Mouse (Mus musculus) forebrain, embryonic 14.5 days (tissue): ENCODE measurements around the gene Klhl3. TPM values are rescaled to one million over a fixed set of nuclear protein-coding genes. Genes with fewer than 3 reads are reported as not detected.

ENCODE experiments used
- ATAC-seq: fragments of 200-750 bp; cut with Nextera tagmentation; 2 replicates; pipeline ENCODE4 v1.8.0; 2017; ENCODE audit warnings: mild to moderate bottlenecking, moderate library complexity
- DNase-seq: peaks from one replicate; pipeline ENCODE4 v3.0.0-alpha.2; 2015; ENCODE audit warnings: low spot score
- H3K27ac ChIP-seq: fragments of 300-500 bp; sonication (generic); 2 replicates; pipeline ENCODE4 v1.5.1; 2014; ENCODE audit warnings: low read depth, mild to moderate bottlenecking, control low read depth, low read length, moderate library complexity
- H3K27me3 ChIP-seq: fragments of 300-500 bp; sonication (generic); replicated peaks from 2 replicates; pipeline ENCODE4 v1.6.1; 2014; ENCODE audit warnings: low read length, control low read depth, mixed read lengths; ENCODE audit not compliant: control insufficient read depth, insufficient read depth
- H3K36me3 ChIP-seq: fragments of 300-500 bp; sonication (generic); 2 replicates; pipeline ENCODE4 v1.6.1; 2014; ENCODE audit warnings: low read length, control low read depth; ENCODE audit not compliant: control insufficient read depth, insufficient read depth
- H3K4me1 ChIP-seq: fragments of 300-500 bp; sonication (generic); 2 replicates; pipeline ENCODE4 v1.6.1; 2014; ENCODE audit warnings: antibody characterized with exemption, low read length, control low read depth; ENCODE audit not compliant: control insufficient read depth, insufficient read depth
- H3K4me2 ChIP-seq: fragments of 300-500 bp; sonication (generic); 2 replicates; pipeline ENCODE4 v1.6.1; 2014; ENCODE audit warnings: mild to moderate bottlenecking, control low read depth, low read length
- H3K4me3 ChIP-seq: fragments of 300-500 bp; sonication (generic); 2 replicates; pipeline ENCODE4 v1.5.1; 2014; ENCODE audit warnings: low read depth, low read length, control low read depth
- H3K9ac ChIP-seq: fragments of 300-500 bp; sonication (generic); 2 replicates; pipeline ENCODE4 v1.6.1; 2014; ENCODE audit warnings: mild to moderate bottlenecking, low read length, control low read depth, moderate library complexity
- H3K9me3 ChIP-seq: fragments of 300-500 bp; sonication (generic); replicated peaks from 2 replicates; pipeline ENCODE4 v1.6.1; 2016; ENCODE audit warnings: low read length, control low read depth, mixed read lengths; ENCODE audit not compliant: control insufficient read depth
- WGBS: fragments of 180-500 bp; shearing (Covaris S2); extraction: QIAGEN DNeasy Blood & Tissue Kit; methylation state at CpG from one replicate; pipeline ENCODE4 v1.1.7; 2014; 5-methylcytosine and 5-hydroxymethylcytosine counted together
- polyA plus RNA-seq: library from polyadenylated mRNA; unstranded; fragments of >200 nt; fragmentation: Nextera tagmentation; extraction: Ambion mirVana; gene quantifications from 2 replicates; pipeline ENCODE4 v1.2.1, GENCODE M21; 2014

The Klhl3 gene
- polyA plus RNA-seq, 1 experiment from 2014 or later = 5.3 TPM

DNA sequence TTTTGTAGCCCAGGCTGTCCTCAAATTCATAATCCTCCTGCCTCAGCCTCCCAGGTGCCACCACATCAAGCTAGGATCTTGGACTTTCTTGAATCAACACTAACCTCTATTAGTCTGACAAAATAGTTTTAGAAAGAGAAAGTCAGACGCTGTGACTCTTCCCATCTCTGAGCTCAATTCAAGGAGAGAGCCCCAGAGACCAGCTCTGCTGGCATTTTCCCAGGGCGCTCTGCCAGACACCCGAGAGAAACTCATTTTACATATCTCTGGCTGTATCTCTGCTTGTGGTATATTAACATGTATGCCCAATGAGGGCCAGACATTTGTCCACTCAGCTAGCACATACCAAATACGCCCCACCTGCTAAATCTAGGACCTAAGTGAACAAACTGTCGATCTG is 35.0 kb downstream of the Klhl3 start:
- Histone ChIP-seq H3K27me3 (no peaks in the 10 kb centered on the region), H3K27ac (no peak overlapping the region), H3K9me3 (no peaks in the 10 kb centered on the region), H3K36me3 (no peaks in the 10 kb centered on the region), H3K4me1 (no peaks in the 10 kb centered on the region), H3K4me3 (no peak overlapping the region), H3K9ac (no peak overlapping the region), H3K4me2 (no peak overlapping the region)
- ATAC-seq (no peak), DNase-seq (no peak)
- 82% methylated on average over 5 of the region's 5 CpGs for WGBS

DNA sequence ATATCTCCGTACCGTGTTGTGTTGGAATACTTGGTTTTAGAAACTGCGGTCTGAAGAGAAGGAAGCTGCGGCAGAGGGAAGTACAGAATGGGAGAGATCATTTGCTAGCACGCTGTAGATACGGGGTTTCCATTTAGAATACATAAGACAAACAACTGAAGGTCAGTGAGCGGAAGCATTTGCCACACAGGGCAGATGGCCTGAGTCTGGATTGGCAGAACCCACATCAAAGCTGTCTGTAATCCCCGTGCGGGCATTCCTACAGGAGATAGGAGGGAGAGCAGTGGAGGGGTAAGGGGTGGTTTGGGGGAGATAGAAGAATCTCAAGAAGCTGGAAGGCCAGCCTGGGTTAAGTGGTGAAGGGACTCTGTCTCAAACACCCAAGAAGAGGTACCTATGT is 38.5 kb downstream of the Klhl3 start:
- H3K36me3 ChIP-seq = no peaks in the 10 kb centered on the region
- H3K9me3 ChIP-seq = no peaks in the 10 kb centered on the region
- H3K4me3 ChIP-seq = no peak overlapping the region
- H3K27ac ChIP-seq = peak overlapping the region; percentile 3; the same call in 1 of the 2 replicates
- no peak for ATAC-seq
- no peak overlapping the region for H3K9ac ChIP-seq
- WGBS = 86% methylated on average over 9 of the region's 9 CpGs
- H3K4me1 ChIP-seq = 0 out of 2 replicates have a peak, but pooled peaks cover 5% of the 10 kb centered on the region
- H3K27me3 ChIP-seq = no peaks in the 10 kb centered on the region
- H3K4me2 ChIP-seq = no peak overlapping the region
- DNase-seq = no peak

- Histone ChIP-seq H3K4me2 (no peak overlapping the region), H3K4me3 (no peak overlapping the region), H3K36me3 (no peaks in the 10 kb centered on the region), H3K9me3 (no peaks in the 10 kb centered on the region), H3K27ac (no peak overlapping the region; the same call in 1 of the 2 replicates), H3K27me3 (no peaks in the 10 kb centered on the region), H3K9ac (no peak overlapping the region), H3K4me1 (0 out of 2 replicates have a peak, but pooled peaks cover 5% of the 10 kb centered on the region)
- DNase-seq (peak; percentile 69), ATAC-seq (no peak)
- WGBS = 77% methylated on average over 6 of the region's 6 CpGs
Observed at GRCm38 (mm10) chr13:58074466-58074865, 38.9 kb downstream of the Klhl3 start.

GRCm38 (mm10) chr13:58073254-58073882 is 40.0 kb downstream of the Klhl3 start:
- ATAC-seq = no peak
- H3K27me3 ChIP-seq = no peaks in the 10 kb centered on the region
- H3K27ac ChIP-seq = no peak overlapping the region
- no peak overlapping the region for H3K9ac ChIP-seq
- no peak overlapping the region for H3K4me3 ChIP-seq
- H3K4me1 ChIP-seq = 0 out of 2 replicates have a peak, but pooled peaks cover 5% of the 10 kb centered on the region
- DNase-seq = no peak
- no peaks in the 10 kb centered on the region for H3K9me3 ChIP-seq
- H3K4me2 ChIP-seq = no peak overlapping the region
- WGBS = 88% methylated on average over 12 of the region's 12 CpGs
- no peaks in the 10 kb centered on the region for H3K36me3 ChIP-seq

- DNase-seq (no peak), ATAC-seq (no peak)
- Histone ChIP-seq H3K27me3 (no peaks in the 10 kb centered on the region), H3K27ac (no peak overlapping the region), H3K4me2 (no peak overlapping the region), H3K9ac (no peak overlapping the region), H3K4me3 (no peak overlapping the region), H3K4me1 (0 out of 2 replicates have a peak, but pooled peaks cover 5% of the 10 kb centered on the region), H3K36me3 (no peaks in the 10 kb centered on the region), H3K9me3 (no peaks in the 10 kb centered on the region)
- WGBS = 77% methylated on average over 21 of the region's 21 CpGs
Observed at GRCm38 (mm10) chr13:58071209-58071608, 42.2 kb downstream of the Klhl3 start.

DNA sequence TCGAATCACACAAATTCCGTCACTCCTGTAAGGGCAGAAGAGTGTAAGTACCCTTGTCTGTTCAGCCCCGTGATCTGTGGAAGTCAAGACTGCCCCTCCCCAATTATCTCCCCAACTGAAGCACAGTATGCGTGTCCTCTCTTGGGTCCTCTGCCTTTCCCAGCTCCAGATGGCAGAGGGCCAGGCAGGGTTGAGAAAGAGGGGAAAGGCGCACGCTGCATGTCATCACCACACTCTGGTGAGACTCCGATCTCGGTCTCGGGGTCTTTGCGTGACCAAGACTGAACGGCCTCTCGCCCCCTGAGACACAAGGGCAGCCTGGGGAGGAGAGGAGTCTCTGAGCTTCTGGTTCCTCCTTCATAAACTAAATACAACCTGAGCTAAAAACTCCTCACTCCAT is 42.9 kb downstream of the Klhl3 start:
- Histone ChIP-seq H3K4me2 (no peak overlapping the region), H3K4me3 (no peak overlapping the region), H3K4me1 (0 out of 2 replicates have a peak, but pooled peaks cover 5% of the 10 kb centered on the region), H3K36me3 (no peaks in the 10 kb centered on the region), H3K9ac (no peak overlapping the region), H3K27ac (no peak overlapping the region), H3K9me3 (no peaks in the 10 kb centered on the region), H3K27me3 (no peaks in the 10 kb centered on the region)
- WGBS = 89% methylated on average over 12 of the region's 12 CpGs
- DNase-seq = no peak
- no peak for ATAC-seq

DNA sequence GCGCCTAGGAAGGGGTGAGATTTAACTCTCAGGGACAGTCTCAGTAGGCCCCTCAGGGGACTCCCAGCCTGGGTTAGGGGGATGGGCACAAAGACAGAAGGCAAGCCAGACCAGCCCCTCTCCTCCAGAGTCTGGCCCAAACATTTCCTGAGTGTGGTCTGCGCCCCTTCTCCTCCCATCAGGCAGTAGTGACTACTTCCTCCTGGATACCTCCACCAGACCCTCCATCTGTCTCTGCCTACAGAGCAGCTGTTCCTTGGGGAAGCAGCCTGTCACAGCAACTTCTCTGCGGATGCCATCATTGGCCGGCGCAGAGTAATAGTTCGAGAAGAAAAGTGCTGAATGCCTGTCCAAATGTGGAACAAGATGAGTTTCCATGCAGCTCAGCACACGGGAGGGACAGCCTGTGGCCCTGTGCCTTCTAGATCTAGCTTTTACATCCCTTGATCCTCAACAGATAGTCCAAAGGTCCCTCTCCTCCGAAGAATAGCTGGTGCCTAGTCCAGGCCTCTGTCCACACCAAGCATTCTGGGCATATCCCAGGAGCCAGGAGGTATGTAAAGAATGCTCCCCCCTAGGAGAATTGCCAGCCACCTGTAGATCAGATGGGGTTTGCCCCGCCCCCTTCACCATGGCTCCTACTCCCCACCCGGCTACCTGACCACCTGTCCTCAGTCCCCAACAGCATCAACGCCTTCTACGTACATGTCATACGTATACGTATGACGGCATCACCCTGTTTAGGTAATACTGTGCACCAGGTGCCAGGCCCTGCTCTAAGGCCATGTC is 44.8 kb downstream of the Klhl3 start:
- Histone ChIP-seq H3K27me3 (no peaks in the 10 kb centered on the region), H3K36me3 (no peaks in the 10 kb centered on the region), H3K4me3 (no peak overlapping the region), H3K4me2 (no peak overlapping the region), H3K9ac (no peak overlapping the region), H3K9me3 (no peaks in the 10 kb centered on the region), H3K4me1 (0 out of 2 replicates have a peak, but pooled peaks cover 5% of the 10 kb centered on the region), H3K27ac (no peak overlapping the region)
- ATAC-seq = no peak
- 90% methylated on average over 15 of the region's 15 CpGs for WGBS
- DNase-seq = peak; percentile 41

GRCm38 (mm10) chr13:58067540-58068103 is 45.8 kb downstream of the Klhl3 start:
- H3K36me3 ChIP-seq = no peaks in the 10 kb centered on the region; the same call in 1 of the 2 replicates
- H3K27me3 ChIP-seq = no peaks in the 10 kb centered on the region
- WGBS = 25% methylated on average over 17 of the region's 17 CpGs
- 0 out of 2 replicates have a peak, but pooled peaks cover 5% of the 10 kb centered on the region for H3K4me1 ChIP-seq
- H3K9ac ChIP-seq = no peak overlapping the region
- ATAC-seq (no peak), DNase-seq (peak; percentile 34)
- H3K9me3 ChIP-seq = no peaks in the 10 kb centered on the region
- H3K27ac ChIP-seq = no peak overlapping the region
- no peak overlapping the region for H3K4me2 ChIP-seq
- no peak overlapping the region for H3K4me3 ChIP-seq
